Mouse (Mus musculus) ES-Bruce4 (cell line): ENCODE results near the gene Wdr35. TPM values are rescaled to one million over a fixed set of nuclear protein-coding genes. Genes with fewer than 3 reads are reported as not detected.
A peak's percentile ranks its signal among the peaks of the same experiment; 100 is the strongest.
"Not testable (repeated sequence)": the region's sequence is repeated elsewhere in the genome, so short reads cannot be mapped to it uniquely, and the experiment has no call there.

Source experiments
- H3K27ac ChIP-seq: 2 replicates; pipeline ENCODE4 v1.5.1; 2012; ENCODE audit warnings: low read length, inconsistent platforms; ENCODE audit not compliant: insufficient read depth
- H3K27me3 ChIP-seq: 2 replicates; pipeline ENCODE4 v1.6.1; 2012; ENCODE audit warnings: mild to moderate bottlenecking, low read length, inconsistent platforms; ENCODE audit not compliant: control insufficient read depth, poor library complexity, insufficient read depth, severe bottlenecking
- H3K36me3 ChIP-seq: 2 replicates; pipeline ENCODE4 v1.6.1; 2012; ENCODE audit warnings: inconsistent platforms, mild to moderate bottlenecking, low read length, moderate library complexity; ENCODE audit not compliant: control insufficient read depth, poor library complexity, insufficient read depth, severe bottlenecking
- H3K4me1 ChIP-seq: one replicate; pipeline ENCODE4 v1.8.1; 2011; ENCODE audit warnings: low read length; ENCODE audit not compliant: control insufficient read depth, insufficient read depth
- H3K4me3 ChIP-seq: 2 replicates; pipeline ENCODE4 v1.5.1; 2011; ENCODE audit warnings: low read depth, mild to moderate bottlenecking, low read length
- H3K9ac ChIP-seq: 2 replicates; pipeline ENCODE4 v1.6.1; 2012; ENCODE audit warnings: low read depth, mild to moderate bottlenecking, inconsistent platforms; ENCODE audit not compliant: poor library complexity, severe bottlenecking
- H3K9me3 ChIP-seq: replicated peaks from 2 replicates; pipeline ENCODE4 v1.6.1; 2012; ENCODE audit warnings: mild to moderate bottlenecking, low read length, inconsistent platforms; ENCODE audit not compliant: control insufficient read depth, poor library complexity, insufficient read depth, severe bottlenecking
- CTCF ChIP-seq: IDR thresholded peaks from one replicate; pipeline ENCODE4 v1.8.1; 2011; ENCODE audit warnings: low read depth, low read length
- EP300 ChIP-seq: IDR thresholded peaks from 2 replicates; pipeline ENCODE4 v1.6.1; 2011; ENCODE audit warnings: low read depth, low read length; ENCODE audit not compliant: insufficient read depth
- POLR2A ChIP-seq: IDR thresholded peaks from one replicate; pipeline ENCODE4 v1.8.1; 2011; ENCODE audit warnings: low read length; ENCODE audit not compliant: insufficient read depth
- polyA plus RNA-seq: library from polyadenylated mRNA; stranded (reverse); fragments of >200 nt; gene quantifications from 2 replicates; pipeline ENCODE4 v1.2.4, GENCODE M21; 2011; ENCODE audit warnings: low read depth; ENCODE audit not compliant: missing spikeins, insufficient read depth, insufficient read length

Gene Wdr35
- 69.6 and 72.4 TPM in 2 replicates for polyA plus RNA-seq

DNA sequence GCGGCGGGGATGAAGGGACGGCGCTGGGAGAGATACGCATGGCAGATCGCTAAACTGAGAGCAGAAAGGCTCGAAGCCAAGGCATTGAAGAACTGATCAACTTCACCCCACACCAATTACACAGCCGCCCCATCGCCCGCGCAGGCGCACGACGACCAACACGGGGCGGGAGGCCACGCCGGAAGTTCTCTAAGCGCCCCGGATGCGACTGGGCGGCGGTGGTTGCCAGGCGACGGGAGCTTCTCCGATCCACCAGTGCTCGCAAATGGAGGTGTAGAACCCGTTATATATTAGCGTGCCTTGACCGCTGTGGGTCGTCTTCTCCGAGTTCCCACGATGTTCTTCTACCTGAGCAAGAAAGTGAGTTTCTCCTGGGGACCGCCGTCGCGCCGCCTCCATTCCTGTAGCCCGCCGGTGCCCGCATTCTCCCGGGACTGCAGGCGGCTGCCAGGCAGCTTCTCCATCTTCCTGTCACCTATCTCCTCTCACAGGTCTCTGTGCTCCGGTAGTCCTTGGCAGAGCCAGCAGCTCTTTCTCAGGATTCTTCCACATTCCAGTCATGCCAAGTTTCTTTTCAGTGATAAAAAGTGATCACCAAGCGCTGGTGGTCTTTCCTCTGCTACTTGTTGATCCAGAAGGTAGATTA, at the start of gene Wdr35:
TSS of gene Wdr35 (plus strand) at position 73 of the 646 bp plus-strand sequence.
- Histone ChIP-seq H3K4me3 (peak within 1 kb of the TSS; percentile 69), H3K9ac (peak within 1 kb of the TSS; percentile 15), H3K4me1 (no peaks in the 10 kb centered on the region), H3K36me3 (peaks cover 4% of the 10 kb centered on the region), H3K27ac (peak within 1 kb of the TSS; percentile 75), H3K27me3 (no peaks in the 10 kb centered on the region), H3K9me3 (no peaks in the 10 kb centered on the region)
- no peak for TF ChIP-seq EP300
- peak; percentile 51 for TF ChIP-seq POLR2A
- no peak for TF ChIP-seq CTCF

DNA sequence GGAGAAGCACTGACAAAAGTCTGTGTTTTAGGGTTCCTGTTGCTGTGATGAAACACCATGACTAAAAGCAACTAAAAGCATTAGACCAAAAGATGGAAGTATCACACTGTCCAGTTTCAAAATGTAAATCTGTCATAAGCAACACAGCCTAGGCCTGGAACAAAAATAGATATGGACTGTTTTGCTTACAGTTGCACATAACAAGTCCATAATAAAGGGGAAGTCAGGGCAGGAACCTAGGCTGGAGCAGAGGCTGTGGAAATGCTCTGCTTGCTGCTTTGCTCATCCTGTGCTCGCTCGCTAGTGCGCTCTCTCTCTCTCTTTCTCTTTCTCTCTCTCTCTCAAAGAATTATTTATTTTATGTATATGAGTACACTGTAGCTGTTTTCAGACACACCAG, 46.0 kb upstream of the Wdr35 start:
- H3K9ac ChIP-seq = no peak overlapping the region
- no peaks in the 10 kb centered on the region for H3K27me3 ChIP-seq
- H3K27ac ChIP-seq = no peak overlapping the region
- no peak for TF ChIP-seq POLR2A
- no peak for TF ChIP-seq CTCF
- TF ChIP-seq EP300 = no peak
- H3K4me3 ChIP-seq = no peak overlapping the region
- H3K36me3 ChIP-seq = peaks cover 29% of the 10 kb centered on the region
- H3K4me1 ChIP-seq = no peaks in the 10 kb centered on the region
- H3K9me3 ChIP-seq = no peaks in the 10 kb centered on the region

DNA sequence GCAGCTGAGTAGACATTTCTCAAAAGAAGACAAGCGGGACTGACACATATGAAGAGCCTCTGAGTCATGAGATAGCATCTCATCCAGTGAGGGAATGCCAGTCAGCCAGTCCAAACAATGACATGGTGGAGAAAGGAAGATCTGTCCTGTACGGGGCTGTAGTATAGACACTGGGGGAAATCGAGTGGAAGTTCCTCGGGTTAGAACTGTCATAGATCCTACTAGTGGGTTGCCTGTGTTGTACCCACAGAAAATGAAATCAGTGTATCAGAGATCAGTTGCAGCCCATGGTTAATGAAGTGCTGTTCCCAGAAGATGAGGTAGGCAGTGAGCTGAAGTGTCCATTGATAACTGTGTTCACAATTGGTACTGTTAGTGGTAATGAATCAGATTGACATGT, 44.9 kb upstream of the Wdr35 start:
- Histone ChIP-seq H3K36me3 (peaks cover 33% of the 10 kb centered on the region), H3K4me3 (no peak overlapping the region), H3K9ac (no peak overlapping the region), H3K27me3 (no peaks in the 10 kb centered on the region), H3K4me1 (no peaks in the 10 kb centered on the region), H3K9me3 (no peaks in the 10 kb centered on the region), H3K27ac (no peak overlapping the region)
- no peak for TF ChIP-seq POLR2A
- no peak for TF ChIP-seq CTCF
- no peak for TF ChIP-seq EP300

DNA sequence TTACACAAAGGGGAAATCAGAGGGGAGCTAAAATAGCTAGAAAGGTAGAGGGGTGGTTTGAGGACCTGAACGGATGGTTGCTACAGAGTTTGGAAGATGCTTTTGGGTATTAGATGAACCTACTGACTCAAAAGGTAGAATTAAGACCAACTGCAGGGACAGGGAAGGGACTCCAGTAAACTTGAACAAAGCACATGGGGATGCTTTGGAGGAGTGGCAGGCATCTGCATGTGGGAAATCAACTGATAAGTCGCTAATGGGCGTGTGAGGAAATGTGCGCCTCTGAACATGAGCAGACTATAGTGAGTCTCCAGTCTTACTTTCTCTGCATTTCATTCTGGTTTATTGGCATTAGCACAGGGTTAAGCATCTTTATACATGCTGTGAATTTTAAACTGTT, 42.6 kb upstream of the Wdr35 start:
- no peak for TF ChIP-seq POLR2A
- no peak for TF ChIP-seq CTCF
- TF ChIP-seq EP300 = no peak
- H3K36me3 ChIP-seq = peaks cover 40% of the 10 kb centered on the region
- H3K27ac ChIP-seq = no peak overlapping the region
- no peak overlapping the region for H3K9ac ChIP-seq
- H3K27me3 ChIP-seq = no peaks in the 10 kb centered on the region
- H3K4me3 ChIP-seq = no peak overlapping the region
- no peaks in the 10 kb centered on the region for H3K4me1 ChIP-seq
- H3K9me3 ChIP-seq = no peaks in the 10 kb centered on the region

DNA sequence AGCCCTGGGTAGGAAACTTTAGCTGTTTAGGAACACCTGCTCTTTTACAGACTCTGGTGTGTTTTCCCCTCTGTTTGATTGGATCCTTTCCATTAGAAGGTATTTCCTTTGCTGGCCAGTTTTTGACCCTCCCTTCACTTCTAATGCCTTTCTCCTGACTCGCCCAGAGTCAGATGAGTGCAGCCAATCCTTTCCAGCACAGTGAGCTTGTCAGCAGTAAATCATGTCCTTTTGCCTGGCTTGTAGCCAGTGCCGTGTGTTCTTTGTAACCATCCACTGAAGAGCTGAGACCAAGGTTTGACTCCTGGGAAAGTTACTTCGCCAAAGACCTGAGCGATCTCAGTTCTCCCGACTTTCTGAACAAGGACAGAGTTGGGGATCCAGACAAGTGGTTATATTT, 38.3 kb upstream of the Wdr35 start:
- Histone ChIP-seq H3K27me3 (no peaks in the 10 kb centered on the region), H3K9me3 (no peaks in the 10 kb centered on the region), H3K4me1 (peaks cover 2% of the 10 kb centered on the region), H3K36me3 (peaks cover 51% of the 10 kb centered on the region), H3K9ac (no peak overlapping the region), H3K4me3 (no peak overlapping the region), H3K27ac (no peak overlapping the region)
- no peak for TF ChIP-seq CTCF
- TF ChIP-seq EP300 = no peak
- no peak for TF ChIP-seq POLR2A

DNA sequence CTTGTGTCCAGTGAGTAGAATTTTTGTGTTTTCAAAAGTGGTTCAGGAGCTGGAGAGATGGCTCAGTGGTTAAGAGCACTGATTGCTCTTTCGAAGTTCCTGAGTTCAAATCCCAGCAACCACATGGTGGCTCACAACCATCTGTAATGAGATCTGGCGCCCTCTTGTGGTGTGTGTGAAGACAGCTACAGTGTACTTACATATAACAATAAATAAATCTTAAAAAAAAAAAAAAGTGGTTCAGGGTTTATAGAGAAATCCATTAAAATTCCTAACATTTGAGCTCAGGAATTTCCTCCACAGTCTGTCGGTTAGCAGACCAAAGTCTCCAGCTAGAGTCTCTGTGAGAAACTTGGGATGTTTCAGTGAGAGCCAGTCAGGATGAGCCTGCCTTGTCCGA, 37.5 kb upstream of the Wdr35 start:
- H3K4me1 ChIP-seq, H3K9me3 ChIP-seq, H3K9ac ChIP-seq, H3K27me3 ChIP-seq, H3K4me3 ChIP-seq, H3K27ac ChIP-seq: not testable (repeated sequence)
- H3K36me3 ChIP-seq = peaks cover 51% of the 10 kb centered on the region
